Mouse (Mus musculus): ENCODE results near the gene Papss1. TPM values are rescaled to one million over a fixed set of nuclear protein-coding genes. Genes with fewer than 3 reads are reported as not detected.

Papss1 gene
- polyA plus RNA-seq, 1 experiment from 2014 or later, result 8.9 TPM

GRCm38 (mm10) chr3:131637008-131637407 is 72.4 kb downstream of the Papss1 start:
- ATAC-seq (ENCODE audit: low read depth), result no peak
- 75% methylated on average over 3 of the region's 3 CpGs for WGBS (ENCODE audit: insufficient replicate concordance)

DNA sequence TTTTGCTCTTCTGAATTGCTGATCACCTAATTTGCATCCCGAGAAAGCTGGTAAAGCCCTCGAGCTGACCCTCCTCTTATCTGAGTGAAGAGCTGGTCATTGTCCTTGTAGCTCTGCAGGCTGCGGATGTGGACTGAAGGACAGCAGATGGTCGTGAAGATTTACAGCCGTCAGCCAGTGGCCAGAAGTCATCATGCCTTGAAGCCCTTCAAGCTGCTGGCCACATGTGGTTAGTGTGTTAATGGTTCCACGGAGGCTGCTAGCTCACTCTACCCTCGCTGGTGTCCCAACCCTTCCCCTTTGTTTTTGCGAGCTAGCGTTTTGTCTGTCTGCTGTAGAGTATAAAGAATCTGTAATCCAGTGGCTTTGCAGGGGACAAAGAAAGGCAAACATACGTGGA is 73.1 kb downstream of the Papss1 start:
- H3K9me3 ChIP-seq (replicated peaks; ENCODE audit: control insufficient read depth, low read length), result no peaks in the 10 kb centered on the region
- no peak overlapping the region for H3K9ac ChIP-seq (ENCODE audit: low read depth, low read length)
- no peaks in the 10 kb centered on the region for H3K36me3 ChIP-seq (ENCODE audit: control insufficient read depth, insufficient read depth)
- no peak for ATAC-seq (ENCODE audit: low read depth)
- no peak overlapping the region for H3K4me3 ChIP-seq (ENCODE audit: low read depth, low read length)
- H3K27me3 ChIP-seq (ENCODE audit: control insufficient read depth, insufficient read depth, low read depth, low read length), result no peaks in the 10 kb centered on the region
- no peak overlapping the region for H3K4me2 ChIP-seq (ENCODE audit: low read depth, low read length)
- no peak overlapping the region for H3K27ac ChIP-seq (ENCODE audit: low read length)
- H3K4me1 ChIP-seq (ENCODE audit: control insufficient read depth, low read depth, low read length), result no peaks in the 10 kb centered on the region; the same call in 1 of the 2 replicates
- WGBS (ENCODE audit: insufficient replicate concordance), result 40% methylated on average over 10 of the region's 10 CpGs

More at GRCm38 (mm10) chr3:131637008-131637407, 72.4 kb downstream of the Papss1 start:
- Histone ChIP-seq H3K4me2 (ENCODE audit: low read depth, low read length) (no peak overlapping the region), H3K27ac (ENCODE audit: low read length) (no peak overlapping the region), H3K27me3 (ENCODE audit: control insufficient read depth, insufficient read depth, low read depth, low read length) (no peaks in the 10 kb centered on the region), H3K9me3 (replicated peaks; ENCODE audit: control insufficient read depth, low read length) (no peaks in the 10 kb centered on the region), H3K36me3 (ENCODE audit: control insufficient read depth, insufficient read depth) (no peaks in the 10 kb centered on the region), H3K4me3 (ENCODE audit: low read depth, low read length) (no peak overlapping the region), H3K4me1 (ENCODE audit: control insufficient read depth, low read depth, low read length) (no peaks in the 10 kb centered on the region; the same call in 1 of the 2 replicates), H3K9ac (ENCODE audit: low read depth, low read length) (no peak overlapping the region)

GRCm38 (mm10) chr3:131638216-131638615 is 73.6 kb downstream of the Papss1 start:
- 71% methylated on average over 7 of the region's 7 CpGs for WGBS (ENCODE audit: insufficient replicate concordance)
- Histone ChIP-seq H3K9me3 (replicated peaks; ENCODE audit: control insufficient read depth, low read length) (no peaks in the 10 kb centered on the region), H3K4me2 (ENCODE audit: low read depth, low read length) (no peak overlapping the region), H3K27ac (ENCODE audit: low read length) (no peak overlapping the region), H3K36me3 (ENCODE audit: control insufficient read depth, insufficient read depth) (no peaks in the 10 kb centered on the region), H3K27me3 (ENCODE audit: control insufficient read depth, insufficient read depth, low read depth, low read length) (no peaks in the 10 kb centered on the region), H3K9ac (ENCODE audit: low read depth, low read length) (no peak overlapping the region), H3K4me3 (ENCODE audit: low read depth, low read length) (no peak overlapping the region), H3K4me1 (ENCODE audit: control insufficient read depth, low read depth, low read length) (no peaks in the 10 kb centered on the region; the same call in 1 of the 2 replicates)
- ATAC-seq (ENCODE audit: low read depth), result no peak

DNA sequence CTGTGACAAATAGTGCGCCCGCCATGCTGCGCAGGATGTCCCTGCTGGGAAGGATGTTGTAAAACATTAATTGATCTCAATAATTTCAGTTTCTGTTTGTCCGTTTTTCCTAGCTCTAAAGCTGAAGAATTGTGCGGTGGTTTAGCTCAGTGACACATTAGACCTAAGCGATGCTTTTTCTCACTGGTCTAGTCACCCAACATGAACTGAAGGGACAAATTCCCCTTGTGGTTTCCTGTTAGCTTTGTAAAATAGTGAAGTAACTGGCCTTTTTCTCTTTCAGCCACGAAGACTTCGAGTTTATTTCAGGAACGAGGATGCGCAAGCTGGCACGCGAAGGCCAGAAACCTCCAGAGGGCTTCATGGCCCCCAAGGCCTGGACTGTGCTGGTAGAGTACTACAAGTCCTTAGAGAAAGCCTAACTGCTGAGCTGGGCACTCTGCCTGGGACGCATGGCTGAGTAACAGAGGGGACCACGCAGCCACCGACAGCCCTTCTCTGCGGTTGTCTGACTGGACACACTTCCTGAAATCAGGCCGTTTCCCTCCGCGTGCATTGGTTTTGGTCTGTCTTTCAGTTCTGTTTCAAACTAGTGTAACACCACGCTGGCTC is 78.2 kb downstream of the Papss1 start:
- no peak overlapping the region for H3K27ac ChIP-seq (ENCODE audit: low read length)
- H3K9me3 ChIP-seq (replicated peaks; ENCODE audit: control insufficient read depth, low read length), result no peaks in the 10 kb centered on the region
- WGBS (ENCODE audit: insufficient replicate concordance), result 35% methylated on average over 20 of the region's 20 CpGs
- no peaks in the 10 kb centered on the region; the same call in 1 of the 2 replicates for H3K4me1 ChIP-seq (ENCODE audit: control insufficient read depth, low read depth, low read length)
- no peak overlapping the region for H3K4me3 ChIP-seq (ENCODE audit: low read depth, low read length)
- ATAC-seq (ENCODE audit: low read depth), result no peak
- H3K36me3 ChIP-seq (ENCODE audit: control insufficient read depth, insufficient read depth), result no peaks in the 10 kb centered on the region
- H3K9ac ChIP-seq (ENCODE audit: low read depth, low read length), result no peak overlapping the region
- no peaks in the 10 kb centered on the region for H3K27me3 ChIP-seq (ENCODE audit: control insufficient read depth, insufficient read depth, low read depth, low read length)
- no peak overlapping the region for H3K4me2 ChIP-seq (ENCODE audit: low read depth, low read length)

- Histone ChIP-seq H3K36me3 (ENCODE audit: control insufficient read depth, insufficient read depth) (no peaks in the 10 kb centered on the region), H3K4me2 (ENCODE audit: low read depth, low read length) (no peak overlapping the region), H3K27ac (ENCODE audit: low read length) (no peak overlapping the region), H3K27me3 (ENCODE audit: control insufficient read depth, insufficient read depth, low read depth, low read length) (no peaks in the 10 kb centered on the region), H3K4me3 (ENCODE audit: low read depth, low read length) (no peak overlapping the region), H3K9ac (ENCODE audit: low read depth, low read length) (no peak overlapping the region), H3K4me1 (ENCODE audit: control insufficient read depth, low read depth, low read length) (no peaks in the 10 kb centered on the region; the same call in 1 of the 2 replicates), H3K9me3 (replicated peaks; ENCODE audit: control insufficient read depth, low read length) (no peaks in the 10 kb centered on the region; the same call in 1 of the 2 replicates)
- WGBS (ENCODE audit: insufficient replicate concordance), result 63% methylated on average over 5 of the region's 5 CpGs
- ATAC-seq (ENCODE audit: low read depth), result no peak
Observed at GRCm38 (mm10) chr3:131645203-131645602, 80.6 kb downstream of the Papss1 start.

DNA sequence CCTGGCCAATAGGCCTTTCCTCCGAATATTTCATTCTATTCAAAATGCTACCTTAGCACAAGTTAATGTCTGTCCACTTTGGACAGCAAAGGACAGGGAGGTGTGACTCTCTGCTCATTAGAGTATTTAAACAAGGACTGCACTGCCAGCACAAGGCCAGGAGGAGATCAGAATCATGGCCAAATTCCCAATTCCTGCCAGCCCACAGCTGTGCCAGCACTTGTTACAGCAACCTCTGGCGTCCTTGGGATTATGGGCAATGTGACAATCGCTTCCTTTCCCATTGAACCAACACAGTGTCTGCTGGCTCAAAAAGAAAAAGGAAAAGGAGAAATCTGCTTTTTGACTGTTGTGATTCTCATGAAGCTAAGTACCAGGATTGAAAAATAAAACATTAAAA is 89.8 kb downstream of the Papss1 start:
- H3K36me3 ChIP-seq (ENCODE audit: control insufficient read depth, insufficient read depth), result no peaks in the 10 kb centered on the region
- H3K4me1 ChIP-seq (ENCODE audit: control insufficient read depth, low read depth, low read length), result no peaks in the 10 kb centered on the region
- H3K4me2 ChIP-seq (ENCODE audit: low read depth, low read length), result no peak overlapping the region
- H3K27me3 ChIP-seq (ENCODE audit: control insufficient read depth, insufficient read depth, low read depth, low read length), result no peaks in the 10 kb centered on the region
- no peaks in the 10 kb centered on the region for H3K9me3 ChIP-seq (replicated peaks; ENCODE audit: control insufficient read depth, low read length)
- no peak for ATAC-seq (ENCODE audit: low read depth)
- no peak overlapping the region for H3K9ac ChIP-seq (ENCODE audit: low read depth, low read length)
- no peak overlapping the region for H3K4me3 ChIP-seq (ENCODE audit: low read depth, low read length)
- H3K27ac ChIP-seq (ENCODE audit: low read length), result no peak overlapping the region
- WGBS (ENCODE audit: insufficient replicate concordance), result 78% methylated on average over 3 of the region's 3 CpGs

- no peaks in the 10 kb centered on the region for H3K4me1 ChIP-seq (ENCODE audit: control insufficient read depth, low read depth, low read length)
- no peaks in the 10 kb centered on the region for H3K9me3 ChIP-seq (replicated peaks; ENCODE audit: control insufficient read depth, low read length)
- H3K27me3 ChIP-seq (ENCODE audit: control insufficient read depth, insufficient read depth, low read depth, low read length), result no peaks in the 10 kb centered on the region
- H3K4me3 ChIP-seq (ENCODE audit: low read depth, low read length), result no peak overlapping the region
- 41% methylated on average over 6 of the region's 6 CpGs for WGBS (ENCODE audit: insufficient replicate concordance)
- H3K27ac ChIP-seq (ENCODE audit: low read length), result no peak overlapping the region
- H3K36me3 ChIP-seq (ENCODE audit: control insufficient read depth, insufficient read depth), result no peaks in the 10 kb centered on the region
- no peak overlapping the region for H3K9ac ChIP-seq (ENCODE audit: low read depth, low read length)
- no peak for ATAC-seq (ENCODE audit: low read depth)
- H3K4me2 ChIP-seq (ENCODE audit: low read depth, low read length), result no peak overlapping the region
Observed at GRCm38 (mm10) chr3:131656032-131656431, 91.5 kb downstream of the Papss1 start.

- Histone ChIP-seq H3K4me2 (ENCODE audit: low read depth, low read length) (no peak overlapping the region), H3K36me3 (ENCODE audit: control insufficient read depth, insufficient read depth) (no peaks in the 10 kb centered on the region), H3K9ac (ENCODE audit: low read depth, low read length) (no peak overlapping the region), H3K4me1 (ENCODE audit: control insufficient read depth, low read depth, low read length) (no peaks in the 10 kb centered on the region), H3K27me3 (ENCODE audit: control insufficient read depth, insufficient read depth, low read depth, low read length) (no peaks in the 10 kb centered on the region), H3K9me3 (replicated peaks; ENCODE audit: control insufficient read depth, low read length) (no peaks in the 10 kb centered on the region), H3K27ac (ENCODE audit: low read length) (no peak overlapping the region), H3K4me3 (ENCODE audit: low read depth, low read length) (no peak overlapping the region)
- no peak for ATAC-seq (ENCODE audit: low read depth)
Observed at GRCm38 (mm10) chr3:131660126-131660525, 95.6 kb downstream of the Papss1 start.

- no peak for ATAC-seq (ENCODE audit: low read depth)
- Histone ChIP-seq H3K4me2 (ENCODE audit: low read depth, low read length) (no peak overlapping the region), H3K4me1 (ENCODE audit: control insufficient read depth, low read depth, low read length) (no peaks in the 10 kb centered on the region), H3K27ac (ENCODE audit: low read length) (no peak overlapping the region), H3K9me3 (replicated peaks; ENCODE audit: control insufficient read depth, low read length) (no peaks in the 10 kb centered on the region), H3K9ac (ENCODE audit: low read depth, low read length) (no peak overlapping the region), H3K4me3 (ENCODE audit: low read depth, low read length) (no peak overlapping the region), H3K27me3 (ENCODE audit: control insufficient read depth, insufficient read depth, low read depth, low read length) (no peaks in the 10 kb centered on the region), H3K36me3 (ENCODE audit: control insufficient read depth, insufficient read depth) (no peaks in the 10 kb centered on the region)
- WGBS (ENCODE audit: insufficient replicate concordance), result 64% methylated on average over 4 of the region's 4 CpGs
Observed at GRCm38 (mm10) chr3:131660629-131661028, 96.1 kb downstream of the Papss1 start.

Data from liver, embryonic 16.5 days (tissue).